Mouse (Mus musculus) liver, adult 2 months (tissue): ENCODE data around the gene 1110059E24Rik. TPM values are rescaled to one million over a fixed set of nuclear protein-coding genes. Genes with fewer than 3 reads are reported as not detected.
A peak's percentile ranks its signal among the peaks of the same experiment; 100 is the strongest.

Experiments used
- DNase-seq: peaks from one replicate; pipeline ENCODE4 v3.0.0-alpha.2; 2011; ENCODE audit warnings: low read depth, low spot score; ENCODE audit errors: extremely low read depth
- H3K27ac ChIP-seq: fragments of 200-500 bp; replicated peaks from 2 replicates; pipeline ENCODE4 v1.5.1; 2012; ENCODE audit warnings: low read depth, mild to moderate bottlenecking, control low read depth, inconsistent platforms, low read length; ENCODE audit not compliant: insufficient read depth
- H3K27me3 ChIP-seq: fragments of 200-500 bp; 2 replicates; pipeline ENCODE4 v1.6.1; 2012; ENCODE audit warnings: mild to moderate bottlenecking, moderate library complexity, low read length, inconsistent platforms; ENCODE audit not compliant: control insufficient read depth, insufficient read depth
- H3K36me3 ChIP-seq: fragments of 200-500 bp; 2 replicates; pipeline ENCODE4 v1.6.1; 2012; ENCODE audit warnings: low read length, inconsistent platforms; ENCODE audit not compliant: control insufficient read depth, insufficient read depth
- H3K4me1 ChIP-seq: fragments of 200-500 bp; 2 replicates; pipeline ENCODE4 v1.6.1; 2011; ENCODE audit warnings: low read length; ENCODE audit not compliant: control insufficient read depth, insufficient read depth
- H3K4me3 ChIP-seq: fragments of 200-500 bp; 2 replicates; pipeline ENCODE4 v1.5.1; 2011; ENCODE audit warnings: low read depth, mild to moderate bottlenecking, control low read depth, low read length, moderate library complexity; ENCODE audit not compliant: insufficient read depth
- H3K79me2 ChIP-seq: fragments of 200-500 bp; 2 replicates; pipeline ENCODE4 v1.6.1; 2012; ENCODE audit warnings: inconsistent platforms, mild to moderate bottlenecking, low read length, moderate library complexity; ENCODE audit not compliant: control insufficient read depth, insufficient read depth
- H3K9ac ChIP-seq: fragments of 200-500 bp; 2 replicates; pipeline ENCODE4 v1.6.1; 2012; ENCODE audit warnings: low read depth, mild to moderate bottlenecking, control low read depth, inconsistent platforms, low read length
- CTCF ChIP-seq: fragments of 200-500 bp; IDR thresholded peaks from 2 replicates; pipeline ENCODE4 v1.5.1; 2011; ENCODE audit warnings: low read depth, low read length, control low read depth
- POLR2A ChIP-seq: fragments of 200-500 bp; IDR thresholded peaks from 2 replicates; pipeline ENCODE4 v1.6.1; 2011; ENCODE audit warnings: low read length, control low read depth; ENCODE audit not compliant: insufficient read depth; ENCODE audit errors: extremely low read depth
- WGBS: fragments of 180-500 bp; shearing (Covaris S2); methylation state at CpG from one replicate; pipeline ENCODE4 v1.1.7; 2018; 5-methylcytosine and 5-hydroxymethylcytosine counted together
- polyA plus RNA-seq: library from polyadenylated mRNA; depleted of rRNA; stranded (reverse); fragments of >200 nt; gene quantifications from 2 replicates; pipeline ENCODE4 v1.2.3, GENCODE M21; 2012
- total RNA-seq: library from RNA; depleted of rRNA; stranded (reverse); fragments of >200 nt; gene quantifications from 2 replicates; pipeline ENCODE4 v1.2.3, GENCODE M21; 2014

Gene 1110059E24Rik
- total and polyA plus RNA-seq, 2 experiments: 3.5 to 24.4 TPM

- Histone ChIP-seq H3K9ac (no peak overlapping the region), H3K27ac (no peak overlapping the region), H3K79me2 (no peaks in the 10 kb centered on the region), H3K4me3 (no peak overlapping the region), H3K36me3 (no peaks in the 10 kb centered on the region), H3K4me1 (no peaks in the 10 kb centered on the region), H3K27me3 (no peaks in the 10 kb centered on the region)
- 69% methylated on average over 6 of the region's 6 CpGs for WGBS
- TF ChIP-seq POLR2A (no peak), CTCF (no peak)
- DNase-seq: no peak
These were observed 71.4 kb downstream of the 1110059E24Rik start for GRCm38 (mm10) chr19:21581404-21581803.

DNA sequence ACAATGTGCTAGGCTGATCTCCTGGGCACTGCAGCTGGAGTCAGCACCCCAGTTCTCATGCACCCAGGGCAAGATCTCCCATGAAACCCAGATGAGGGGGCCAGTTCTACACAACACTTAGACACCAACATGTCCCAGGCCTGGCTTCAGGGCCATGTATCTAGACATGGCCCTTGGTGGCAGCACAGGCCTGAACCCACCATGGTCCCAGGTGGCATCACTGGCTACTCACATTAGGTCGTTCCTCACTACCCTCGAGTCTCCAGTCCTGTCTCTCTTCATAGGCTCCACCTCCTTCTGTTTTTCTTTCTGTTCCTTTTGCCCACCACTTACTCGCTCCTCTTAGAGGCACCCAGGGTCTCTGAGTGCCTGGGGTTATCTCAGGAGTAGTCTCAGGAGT, 72.9 kb downstream of the 1110059E24Rik start:
- Histone ChIP-seq H3K36me3 (no peaks in the 10 kb centered on the region), H3K9ac (no peak overlapping the region), H3K4me3 (no peak overlapping the region), H3K79me2 (no peaks in the 10 kb centered on the region), H3K27ac (no peak overlapping the region), H3K27me3 (no peaks in the 10 kb centered on the region), H3K4me1 (no peaks in the 10 kb centered on the region)
- TF ChIP-seq CTCF (no peak), POLR2A (no peak)
- no peak for DNase-seq
- WGBS: 97% methylated on average over 3 of the region's 3 CpGs

DNA sequence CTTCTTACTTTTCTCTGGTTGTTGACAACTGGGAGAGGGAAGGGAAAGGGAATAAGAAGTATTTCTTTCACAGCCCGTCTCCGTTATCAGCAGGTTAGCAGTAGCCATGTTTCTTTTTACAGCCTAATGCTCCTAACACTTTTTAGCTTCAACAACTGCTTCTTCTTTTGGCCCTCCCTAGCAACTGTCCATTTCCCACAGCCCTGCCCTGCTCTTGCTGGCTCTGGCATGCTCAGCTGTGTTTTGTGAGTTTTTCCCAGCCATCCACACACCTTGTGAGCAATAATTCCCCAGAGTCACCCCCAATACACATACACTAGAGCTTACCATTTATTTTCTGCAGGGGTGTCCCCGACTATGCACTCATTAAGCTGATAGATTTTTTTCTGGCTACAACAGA, 75.3 kb downstream of the 1110059E24Rik start:
- no peak for DNase-seq
- Histone ChIP-seq H3K27ac (no peak overlapping the region), H3K4me1 (no peaks in the 10 kb centered on the region), H3K9ac (no peak overlapping the region), H3K79me2 (no peaks in the 10 kb centered on the region), H3K4me3 (no peak overlapping the region), H3K36me3 (no peaks in the 10 kb centered on the region), H3K27me3 (no peaks in the 10 kb centered on the region)
- WGBS: 54% methylated on average over 3 of the region's 3 CpGs
- no peak for TF ChIP-seq CTCF
- TF ChIP-seq POLR2A: no peak

DNA sequence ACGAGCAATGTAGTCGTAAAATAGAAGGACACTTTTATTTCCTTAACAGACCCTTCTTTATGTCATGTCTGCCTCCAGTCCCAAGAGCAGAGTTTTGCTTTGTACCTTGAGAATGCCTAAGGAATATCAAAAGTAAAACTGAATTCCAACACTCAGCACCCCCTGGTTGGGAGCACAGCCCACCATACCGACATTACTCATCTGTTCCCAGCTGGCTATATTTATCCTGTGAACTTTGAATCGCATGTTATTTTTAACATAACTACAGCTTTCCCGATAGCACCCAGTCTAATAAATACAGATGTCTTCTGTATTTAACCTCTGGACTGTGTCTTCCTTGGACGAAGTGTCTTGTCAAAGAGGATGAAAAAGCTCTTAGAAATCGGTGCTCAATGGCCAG, 80.8 kb downstream of the 1110059E24Rik start:
- H3K4me1 ChIP-seq: peaks cover 1% of the 10 kb centered on the region; the same call in 1 of the 2 replicates
- H3K27me3 ChIP-seq: no peaks in the 10 kb centered on the region
- H3K36me3 ChIP-seq: no peaks in the 10 kb centered on the region
- H3K79me2 ChIP-seq: no peaks in the 10 kb centered on the region
- no peak for DNase-seq
- H3K4me3 ChIP-seq: no peak overlapping the region
- H3K9ac ChIP-seq: no peak overlapping the region
- 82% methylated on average over 7 of the region's 7 CpGs for WGBS
- no peak overlapping the region for H3K27ac ChIP-seq
- TF ChIP-seq POLR2A (no peak), CTCF (no peak)

GRCm38 (mm10) chr19:21571223-21571980, 81.4 kb downstream of the 1110059E24Rik start:
- Histone ChIP-seq H3K4me1 (peaks cover 1% of the 10 kb centered on the region; the same call in 1 of the 2 replicates), H3K27ac (no peak overlapping the region), H3K79me2 (no peaks in the 10 kb centered on the region), H3K27me3 (no peaks in the 10 kb centered on the region), H3K9ac (no peak overlapping the region), H3K4me3 (no peak overlapping the region), H3K36me3 (no peaks in the 10 kb centered on the region)
- peak; percentile 57 for DNase-seq
- no peak for TF ChIP-seq POLR2A
- peak; percentile 95 for TF ChIP-seq CTCF
- 41% methylated on average over 16 of the region's 16 CpGs for WGBS

- no peak overlapping the region for H3K27ac ChIP-seq
These were observed 82.0 kb downstream of the 1110059E24Rik start for GRCm38 (mm10) chr19:21570778-21571177.

More at GRCm38 (mm10) chr19:21570778-21571177, 82.0 kb downstream of the 1110059E24Rik start:
- peaks cover 1% of the 10 kb centered on the region; the same call in 1 of the 2 replicates for H3K4me1 ChIP-seq
- no peak overlapping the region for H3K9ac ChIP-seq
- 64% methylated on average over 8 of the region's 8 CpGs for WGBS
- H3K36me3 ChIP-seq: no peaks in the 10 kb centered on the region
- no peak for DNase-seq
- TF ChIP-seq CTCF: no peak
- no peak for TF ChIP-seq POLR2A
- no peaks in the 10 kb centered on the region for H3K79me2 ChIP-seq
- H3K4me3 ChIP-seq: no peak overlapping the region
- H3K27me3 ChIP-seq: no peaks in the 10 kb centered on the region
